Mouse (Mus musculus): ENCODE results near the gene Robo4.

Gene Robo4

DNA sequence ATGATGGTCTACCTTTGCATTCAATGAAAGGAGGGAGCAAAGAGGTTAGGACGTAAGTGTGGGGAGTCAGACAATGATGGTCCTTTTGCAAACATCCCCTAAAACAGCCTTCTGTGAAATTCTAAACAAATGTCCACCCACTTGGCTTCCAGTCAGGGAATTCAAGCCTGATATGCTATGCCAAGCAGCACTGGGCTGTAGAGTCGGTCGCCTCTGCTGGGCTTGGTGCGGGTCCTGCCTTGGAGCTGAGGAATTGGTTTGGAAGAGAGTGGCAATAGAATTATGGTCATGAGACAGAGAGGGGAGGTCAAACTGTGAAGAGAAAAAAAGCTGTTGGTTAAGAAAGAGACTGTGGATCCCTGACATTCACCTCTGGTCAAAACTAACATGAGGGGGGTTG, 51.6 kb downstream of the Robo4 start:
- no peak for DNase-seq (ENCODE audit: extremely low read depth, insufficient read length, low spot score)

DNA sequence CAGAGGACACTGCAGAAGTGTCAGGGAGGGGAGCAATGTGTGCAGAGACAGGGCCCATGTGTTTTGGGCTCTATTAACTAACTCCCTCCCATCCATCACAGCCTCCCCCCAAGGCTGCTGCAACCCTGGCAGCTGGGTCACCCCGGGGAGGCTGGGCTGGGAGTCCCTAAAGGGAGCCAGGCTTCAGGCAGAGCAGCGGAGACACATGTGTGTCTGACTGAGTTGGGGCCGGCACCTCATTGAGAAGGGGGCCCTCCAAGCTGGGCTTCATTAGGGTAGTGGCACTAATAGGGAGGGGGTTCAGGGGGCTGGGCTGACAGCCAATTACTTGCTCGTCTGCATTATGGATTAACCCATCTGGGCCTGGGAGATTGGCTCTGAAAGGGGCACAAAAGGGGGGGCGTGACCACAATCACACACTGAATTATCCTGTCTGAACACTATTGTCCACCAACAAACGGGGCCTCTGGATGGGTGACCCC, 52.4 kb downstream of the Robo4 start:
- DNase-seq (ENCODE audit: extremely low read depth, insufficient read length, low spot score) = no peak

DNA sequence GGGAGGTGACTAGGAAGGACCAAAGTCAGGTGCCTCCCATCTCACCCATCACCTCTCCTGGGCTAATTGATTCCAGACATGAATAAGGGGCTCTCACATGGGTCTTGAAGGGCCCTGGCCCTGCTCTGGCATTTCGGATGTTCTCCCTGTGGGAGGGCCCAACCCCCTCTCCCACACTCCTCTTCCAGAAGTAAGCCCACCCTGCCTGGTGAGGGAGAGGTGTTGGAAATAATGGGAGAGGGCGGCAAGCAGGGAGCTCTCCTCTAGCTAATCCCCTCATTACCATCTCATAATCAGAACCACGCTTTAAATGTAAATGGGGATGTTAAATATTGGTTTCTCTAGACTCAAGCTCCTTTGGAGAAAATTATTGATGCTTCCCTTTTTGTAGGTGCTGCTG, 53.3 kb downstream of the Robo4 start:
- no peak for DNase-seq (ENCODE audit: extremely low read depth, insufficient read length, low spot score)

GRCm38 (mm10) chr9:37455868-37456267, 54.2 kb downstream of the Robo4 start:
- DNase-seq (ENCODE audit: extremely low read depth, insufficient read length, low spot score) = no peak

DNA sequence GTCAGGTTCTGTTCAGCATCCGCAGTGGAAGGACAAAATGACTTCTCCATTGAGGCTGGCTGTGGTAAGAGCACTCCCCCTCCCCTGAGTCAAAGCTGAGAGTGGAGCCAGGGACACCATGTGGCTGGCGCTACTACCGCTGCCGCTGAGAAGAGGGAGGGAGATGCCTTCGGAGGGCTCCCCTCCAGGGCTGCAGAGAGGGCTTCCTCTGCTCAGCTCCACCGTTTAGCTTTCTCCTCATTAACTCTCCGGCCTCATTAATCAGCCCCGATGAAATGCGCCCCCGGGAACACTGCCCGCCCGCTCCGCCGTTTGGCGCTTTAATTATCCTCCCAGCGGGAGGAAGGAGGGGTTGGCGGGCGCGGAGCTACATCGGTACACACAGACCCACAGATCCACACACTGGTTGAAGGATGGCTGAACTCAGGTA, 54.8 kb downstream of the Robo4 start:
- DNase-seq (ENCODE audit: extremely low read depth, insufficient read length, low spot score) = no peak

DNA sequence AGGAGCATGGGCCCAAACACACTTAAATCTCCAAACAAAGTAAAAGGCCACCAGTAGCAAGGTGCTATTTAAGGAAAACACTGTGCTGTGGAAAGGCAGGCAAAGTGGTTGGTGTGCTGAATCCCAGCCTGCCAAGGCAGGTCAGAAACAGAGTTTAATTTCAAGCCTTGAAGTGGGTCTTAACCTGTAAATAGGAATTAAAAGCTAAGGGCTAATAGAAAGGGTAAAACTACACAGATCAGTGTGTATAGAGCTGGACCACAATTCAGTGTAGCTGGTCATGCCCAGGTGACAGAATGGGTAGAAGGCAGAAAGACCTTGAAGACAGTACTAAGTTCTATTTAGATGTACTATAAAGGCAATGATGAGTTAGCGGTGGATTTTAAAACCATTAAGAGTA, 55.5 kb downstream of the Robo4 start:
- DNase-seq (ENCODE audit: extremely low read depth, insufficient read length, low spot score) = no peak

GRCm38 (mm10) chr9:37459665-37460042, 58.0 kb downstream of the Robo4 start:
- DNase-seq (ENCODE audit: extremely low read depth, insufficient read length, low spot score) = no peak

DNA sequence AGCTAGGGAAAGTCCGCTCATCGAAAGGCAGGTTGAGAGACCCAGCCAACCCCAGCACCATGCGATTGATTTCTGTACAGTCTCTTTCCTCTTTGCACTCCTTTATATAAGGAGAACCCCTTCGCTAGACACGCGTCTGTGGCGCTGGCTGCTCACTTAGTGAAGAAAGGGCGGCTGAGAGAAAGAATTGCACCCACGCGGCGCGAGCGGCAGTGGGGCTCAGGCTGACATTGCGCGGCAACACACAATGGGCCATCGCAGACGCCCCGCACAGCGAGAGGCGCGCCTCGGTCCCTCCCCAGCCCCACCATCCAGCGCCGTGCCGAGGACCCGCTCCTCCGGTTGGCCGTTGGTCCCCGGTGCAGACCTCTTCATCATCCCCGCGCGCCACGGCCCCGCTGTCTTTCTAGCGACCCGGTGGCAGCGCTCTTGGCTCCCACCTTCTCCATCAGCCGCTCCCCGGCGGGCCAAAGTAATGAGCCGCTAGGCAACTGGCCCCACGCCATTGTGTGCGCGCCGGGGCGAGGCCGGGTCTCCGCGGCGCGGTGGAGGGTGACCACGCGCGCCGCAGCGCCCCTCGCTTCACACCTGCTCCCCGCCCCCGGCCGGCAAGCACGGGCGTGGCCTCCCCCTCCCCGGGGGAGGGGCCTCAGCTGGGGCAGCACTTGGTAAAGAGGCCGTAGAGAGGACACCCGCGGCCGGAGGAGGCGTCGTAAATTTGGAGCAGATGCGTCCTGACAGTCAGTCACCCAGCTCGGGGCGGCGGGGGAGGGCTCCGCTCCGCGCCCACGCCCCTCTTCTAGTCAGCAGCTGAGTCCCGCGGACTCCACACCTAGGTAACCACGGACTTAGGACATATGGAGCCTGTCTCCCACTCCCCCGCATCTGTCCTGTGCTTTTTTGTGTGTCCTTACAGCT, 58.6 kb downstream of the Robo4 start:
- DNase-seq (ENCODE audit: extremely low read depth, insufficient read length, low spot score) = no peak

DNA sequence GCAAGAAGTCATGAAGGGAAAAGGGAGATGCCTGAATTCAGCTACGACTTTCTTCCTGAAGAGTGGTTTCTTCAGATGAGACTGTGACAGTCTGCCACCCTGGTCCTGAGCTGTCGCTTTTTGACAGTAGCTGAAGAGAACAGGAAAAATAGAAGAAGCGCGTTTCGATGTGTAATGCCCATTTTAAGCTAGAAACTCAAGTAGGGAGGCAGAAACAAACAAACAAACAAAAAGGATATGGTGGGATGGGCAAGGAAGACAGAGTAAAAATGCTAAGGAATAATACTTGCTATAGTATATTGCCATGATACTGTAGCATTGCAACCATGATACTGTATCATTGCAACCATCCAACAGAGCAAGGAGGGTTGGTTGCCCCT, 59.3 kb downstream of the Robo4 start:
- DNase-seq (ENCODE audit: extremely low read depth, insufficient read length, low spot score) = no peak

DNA sequence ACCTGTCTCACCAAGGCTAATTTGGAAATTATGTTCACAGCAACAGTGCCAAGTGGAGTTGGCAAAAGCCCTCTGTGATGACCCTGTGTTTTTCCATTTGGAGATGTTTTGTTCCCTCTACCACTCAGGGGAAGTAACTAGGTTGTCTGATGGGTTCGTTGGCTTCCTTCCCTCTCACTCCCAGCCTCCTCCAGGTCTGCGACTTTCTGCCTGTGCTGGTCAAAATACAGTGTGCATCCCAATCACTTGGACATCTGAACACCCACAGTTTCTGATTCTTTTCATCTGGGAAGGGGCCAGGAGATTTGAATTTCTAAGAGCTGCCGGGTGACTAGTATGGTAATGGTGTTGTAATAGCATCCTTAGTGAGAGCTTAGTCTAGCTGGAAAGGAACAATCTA, 59.9 kb downstream of the Robo4 start:
- no peak for DNase-seq (ENCODE audit: extremely low read depth, insufficient read length, low spot score)

- DNase-seq (ENCODE audit: extremely low read depth, insufficient read length, low spot score) = no peak
Observed at GRCm38 (mm10) chr9:37462764-37463163, 61.1 kb downstream of the Robo4 start.
